In the genomic region with DNA sequence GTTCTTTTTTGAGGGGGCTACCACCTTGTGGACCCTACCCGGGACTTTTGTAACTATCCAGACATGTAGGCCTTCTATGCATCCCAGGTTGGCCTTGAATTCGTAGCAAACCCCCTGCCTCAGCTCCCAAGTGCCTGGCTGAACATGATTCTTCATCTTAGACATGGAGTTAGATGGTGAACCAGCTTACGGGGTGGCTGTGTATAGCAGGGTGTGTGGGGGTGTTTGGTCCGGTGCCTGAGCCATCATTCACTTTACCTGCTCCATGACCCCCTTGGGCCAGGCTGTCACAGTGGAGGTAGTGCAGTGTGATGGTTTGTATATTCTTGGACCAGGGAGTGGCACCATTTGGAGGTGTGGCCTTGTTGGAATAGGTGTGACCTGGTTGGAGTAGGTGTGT, we compare ENCODE assay signal across 10 mouse cellular contexts. TPM values are rescaled to one million over a fixed set of nuclear protein-coding genes. Genes with fewer than 3 reads are reported as not detected.
DNase-seq lines count a peak whose midpoint lies in the region; ATAC-seq and TF ChIP-seq lines count a peak whose summit lies in the region.
"Had no signal": no experiment of that assay in that cellular context is flagged by ENCODE, and none has a peak within 500 bp of the region (broad histone marks: within the 10 kb centered on the region; RNA-seq: fewer than 3 reads in every experiment).

No protein-coding gene starts in this region.

- intact Hi-C loops in left cerebral cortex, postnatal 10 days (cut with DNase I), result loop anchor here (5.0 kb wide), 1 partner anchor 149 kb away; no protein-coding TSS in a partner anchor

- peak overlapping the region; percentile 27; the same call in 1 of the 2 replicates for H3K9ac ChIP-seq in lung, embryonic 15.5 days
- no peak overlapping the region for H3K9ac ChIP-seq in intestine, postnatal 0 days (ENCODE audit: low read depth, low read length)
- no peak overlapping the region for H3K9ac ChIP-seq in stomach, embryonic 15.5 days

- H3K4me3 ChIP-seq in lung, embryonic 15.5 days, result no peak overlapping the region
- H3K4me3 ChIP-seq in intestine, postnatal 0 days (ENCODE audit: low read depth, low read length), result no peak overlapping the region
- no peak overlapping the region for H3K4me3 ChIP-seq in stomach, embryonic 15.5 days (replicated peaks)

- no peak for TF ChIP-seq CTCF in intestine, postnatal 0 days (IDR thresholded peaks at IDR 0.05; ENCODE audit: low read depth)

- H3K9me3 ChIP-seq in lung, embryonic 15.5 days, result no peaks in the 10 kb centered on the region
- H3K9me3 ChIP-seq in intestine, postnatal 0 days (ENCODE audit: control insufficient read depth), result no peaks in the 10 kb centered on the region
- H3K9me3 ChIP-seq in stomach, embryonic 15.5 days, result no peaks in the 10 kb centered on the region

- peaks cover 30% of the 10 kb centered on the region for H3K4me1 ChIP-seq in lung, embryonic 15.5 days
- no peaks in the 10 kb centered on the region; the same call in 1 of the 2 replicates for H3K4me1 ChIP-seq in intestine, postnatal 0 days (replicated peaks; ENCODE audit: control insufficient read depth, insufficient read depth, low read length)
- H3K4me1 ChIP-seq in stomach, embryonic 15.5 days, result peaks cover 22% of the 10 kb centered on the region

- H3K36me3 ChIP-seq in lung, embryonic 15.5 days, result no peaks in the 10 kb centered on the region
- H3K36me3 ChIP-seq in intestine, postnatal 0 days (ENCODE audit: control insufficient read depth, insufficient read depth), result no peaks in the 10 kb centered on the region
- H3K36me3 ChIP-seq in stomach, embryonic 15.5 days, result no peaks in the 10 kb centered on the region

- no peak for ATAC-seq in lung, embryonic 15.5 days (ENCODE audit: borderline replicate concordance, extremely low read depth, low FRiP score, low TSS enrichment)
- no peak for ATAC-seq in intestine, postnatal 0 days
- no peak for ATAC-seq in stomach, embryonic 15.5 days (ENCODE audit: insufficient read depth, low FRiP score, low read depth)
- ATAC-seq: Patski had no signal

- no peaks in the 10 kb centered on the region for H3K27me3 ChIP-seq in lung, embryonic 15.5 days
- no peaks in the 10 kb centered on the region for H3K27me3 ChIP-seq in intestine, postnatal 0 days (replicated peaks; ENCODE audit: control insufficient read depth, insufficient read depth, low read length)
- H3K27me3 ChIP-seq in stomach, embryonic 15.5 days (replicated peaks), result no peaks in the 10 kb centered on the region

- H3K27ac ChIP-seq in lung, embryonic 15.5 days, result peak overlapping the region; percentile 77
- no peak overlapping the region for H3K27ac ChIP-seq in intestine, postnatal 0 days (ENCODE audit: low read depth, low read length)
- H3K27ac ChIP-seq in stomach, embryonic 15.5 days, result peak overlapping the region; percentile 76

- 67% methylated on average over 4 of the region's 4 CpGs for WGBS in lung, embryonic 15.5 days
- 55% methylated on average over 4 of the region's 4 CpGs for WGBS in intestine, postnatal 0 days
- WGBS in stomach, embryonic 15.5 days, result 48% methylated on average over 4 of the region's 4 CpGs

- H3K4me2 ChIP-seq in lung, embryonic 15.5 days, result peak overlapping the region; percentile 59
- H3K4me2 ChIP-seq in intestine, postnatal 0 days (replicated peaks; ENCODE audit: low read depth), result peak overlapping the region; percentile 63
- peak overlapping the region; percentile 52 for H3K4me2 ChIP-seq in stomach, embryonic 15.5 days

- peak; percentile 86 for DNase-seq in heart, adult 11 months
- no peak for DNase-seq in heart, adult 18-20 months
- DNase-seq in lung, postnatal 4 days, result no peak
- no peak for DNase-seq in left cerebral cortex, postnatal 10 days (ENCODE audit: extremely low spot score in 1 of 2, low spot score in 2 of 2)
- DNase-seq in adrenal gland, postnatal 10 days, result no peak
- DNase-seq: spleen, adult 18-20 months had no signal

RNA-seq across cellular contexts. Expression of gene Mvk, which starts 23.9 kb away (rescaled TPM):
- total RNA-seq in heart, adult 18-20 months (2021), result 1 to 10 TPM; 9.2 TPM
- polyA plus RNA-seq in lung, embryonic 15.5 days (2015; fragmentation: Nextera tagmentation; extraction: Ambion mirVana), result 39.2 and 43.8 TPM in 2 replicates
- 13.8 and 14.4 TPM in 2 replicates for polyA plus RNA-seq in intestine, postnatal 0 days (2015; fragmentation: Nextera tagmentation; extraction: Ambion mirVana)
- 49.7 and 51.5 TPM in 2 replicates for polyA plus RNA-seq in stomach, embryonic 15.5 days (2015; fragmentation: Nextera tagmentation; extraction: Ambion mirVana)
- 10 to 100 TPM; 60.7 to 62.7 TPM for total RNA-seq in left cerebral cortex, postnatal 10 days (2021)
- 10 to 100 TPM; 18.9 to 22.8 TPM for total RNA-seq in adrenal gland, postnatal 10 days (2021)

RNA-seq across cellular contexts. Expression of gene Mmab, which starts 24.1 kb away (rescaled TPM):
- total RNA-seq in heart, adult 18-20 months (2021), result 10 to 100 TPM; 22.3 to 26.3 TPM
- 30.5 and 31.0 TPM in 2 replicates for polyA plus RNA-seq in lung, embryonic 15.5 days (2015; fragmentation: Nextera tagmentation; extraction: Ambion mirVana)
- polyA plus RNA-seq in intestine, postnatal 0 days (2015; fragmentation: Nextera tagmentation; extraction: Ambion mirVana), result 7.3 and 8.0 TPM in 2 replicates
- 28.8 and 29.8 TPM in 2 replicates for polyA plus RNA-seq in stomach, embryonic 15.5 days (2015; fragmentation: Nextera tagmentation; extraction: Ambion mirVana)
- total RNA-seq in left cerebral cortex, postnatal 10 days (2021), result 10 to 100 TPM; 30.9 TPM
- 10 to 100 TPM; 15.2 to 17.5 TPM for total RNA-seq in adrenal gland, postnatal 10 days (2021)
